Mouse (Mus musculus): Measurements from ENCODE around the gene Aff1.

- TF ChIP-seq CTCF (IDR thresholded peaks at IDR 0.05; ENCODE audit: low read depth, low read length) (no peak), POLR2A (IDR thresholded peaks at IDR 0.05; ENCODE audit: insufficient read depth, low read length) (no peak), EP300 (IDR thresholded peaks at IDR 0.05; ENCODE audit: insufficient read depth, low read depth, low read length) (no peak)
Measured at GRCm38 (mm10) chr5:103863759-103864158, 171.6 kb downstream of the Aff1 start.
